Mouse (Mus musculus) hindbrain, embryonic 10.5 days (tissue): ENCODE results near the gene 4930412O13Rik. TPM values are rescaled to one million over a fixed set of nuclear protein-coding genes. Genes with fewer than 3 reads are reported as not detected.

Experiments used
- DNase-seq: peaks from one replicate; pipeline ENCODE4 v3.0.0-alpha.2; 2017; ENCODE audit warnings: low spot score
- H3K27ac ChIP-seq: fragments of 300-500 bp; sonication (generic); 2 replicates; pipeline ENCODE4 v1.5.1; 2016; ENCODE audit warnings: mild to moderate bottlenecking, moderate library complexity
- H3K27me3 ChIP-seq: fragments of 300-500 bp; sonication (generic); 2 replicates; pipeline ENCODE4 v1.6.1; 2016; ENCODE audit warnings: mild to moderate bottlenecking; ENCODE audit not compliant: poor library complexity, insufficient read depth, severe bottlenecking
- H3K36me3 ChIP-seq: fragments of 300-500 bp; sonication (generic); 2 replicates; pipeline ENCODE4 v1.6.1; 2016; ENCODE audit warnings: mild to moderate bottlenecking, moderate library complexity
- H3K4me1 ChIP-seq: fragments of 300-500 bp; sonication (generic); replicated peaks from 2 replicates; pipeline ENCODE4 v1.6.1; 2016; ENCODE audit warnings: mild to moderate bottlenecking
- H3K4me3 ChIP-seq: fragments of 300-500 bp; sonication (generic); 2 replicates; pipeline ENCODE4 v1.5.1; 2016; ENCODE audit warnings: mild to moderate bottlenecking, moderate library complexity
- H3K9me3 ChIP-seq: fragments of 300-500 bp; sonication (generic); 2 replicates; pipeline ENCODE4 v1.6.1; 2016; ENCODE audit warnings: mild to moderate bottlenecking, moderate library complexity
- WGBS: fragments of 180-500 bp; shearing (Covaris S2); methylation state at CpG from one replicate; pipeline ENCODE4 v1.1.7; 2016; 5-methylcytosine and 5-hydroxymethylcytosine counted together
- polyA plus RNA-seq: library from polyadenylated mRNA; unstranded; fragments of >200 nt; fragmentation: Nextera tagmentation; extraction: Ambion mirVana; gene quantifications from 2 replicates; pipeline ENCODE4 v1.2.1, GENCODE M21; 2016

4930412O13Rik gene
- polyA plus RNA-seq: 0.75 and 1.0 TPM in 2 replicates

- Histone ChIP-seq H3K4me1 (peaks cover 66% of the 10 kb centered on the region), H3K27ac (peak within 1 kb of the TSS; percentile 79), H3K27me3 (peaks cover 93% of the 10 kb centered on the region), H3K36me3 (no peaks in the 10 kb centered on the region), H3K4me3 (peak within 1 kb of the TSS; percentile 61), H3K9me3 (no peaks in the 10 kb centered on the region)
- DNase-seq: peak; percentile 71
- 0% methylated on average over 34 of the region's 35 CpGs for WGBS
Measured at GRCm38 (mm10) chr2:9881051-9881591, at the start of gene 4930412O13Rik. 4930412O13Rik (plus strand) TSS chr2:9881252.

- Histone ChIP-seq H3K27ac (no peak overlapping the region), H3K9me3 (no peaks in the 10 kb centered on the region), H3K36me3 (no peaks in the 10 kb centered on the region), H3K4me1 (no peaks in the 10 kb centered on the region), H3K27me3 (no peaks in the 10 kb centered on the region), H3K4me3 (no peak overlapping the region)
- no peak for DNase-seq
- WGBS: 86% methylated on average over 7 of the region's 7 CpGs
Measured at GRCm38 (mm10) chr2:9833712-9834111, 47.3 kb upstream of the 4930412O13Rik start.

- no peaks in the 10 kb centered on the region for H3K36me3 ChIP-seq
- H3K27me3 ChIP-seq: no peaks in the 10 kb centered on the region
- no peak for DNase-seq
- no peak overlapping the region for H3K27ac ChIP-seq
- H3K4me3 ChIP-seq: no peak overlapping the region
- H3K4me1 ChIP-seq: no peaks in the 10 kb centered on the region
- 82% methylated on average over 7 of the region's 7 CpGs for WGBS
- H3K9me3 ChIP-seq: 0 out of 2 replicates have a peak, but pooled peaks cover 5% of the 10 kb centered on the region
Measured at GRCm38 (mm10) chr2:9835195-9835594, 45.9 kb upstream of the 4930412O13Rik start.

GRCm38 (mm10) chr2:9852851-9853576, 28.0 kb upstream of the 4930412O13Rik start:
- no peak for DNase-seq
- H3K36me3 ChIP-seq: no peaks in the 10 kb centered on the region
- no peaks in the 10 kb centered on the region for H3K9me3 ChIP-seq
- no peaks in the 10 kb centered on the region for H3K27me3 ChIP-seq
- no peak overlapping the region for H3K27ac ChIP-seq
- H3K4me3 ChIP-seq: no peak overlapping the region
- WGBS: 52% methylated on average over 13 of the region's 13 CpGs
- peaks cover 10% of the 10 kb centered on the region; the same call in 1 of the 2 replicates for H3K4me1 ChIP-seq

GRCm38 (mm10) chr2:9855861-9856260, 25.2 kb upstream of the 4930412O13Rik start:
- H3K4me1 ChIP-seq: peaks cover 10% of the 10 kb centered on the region; the same call in 1 of the 2 replicates
- H3K36me3 ChIP-seq: no peaks in the 10 kb centered on the region
- DNase-seq: no peak
- no peaks in the 10 kb centered on the region for H3K27me3 ChIP-seq
- H3K9me3 ChIP-seq: no peaks in the 10 kb centered on the region
- H3K4me3 ChIP-seq: no peak overlapping the region
- no peak overlapping the region for H3K27ac ChIP-seq
- WGBS: 29% methylated on average over 3 of the region's 4 CpGs

GRCm38 (mm10) chr2:9860698-9861097, 20.4 kb upstream of the 4930412O13Rik start:
- Histone ChIP-seq H3K36me3 (no peaks in the 10 kb centered on the region), H3K9me3 (no peaks in the 10 kb centered on the region), H3K4me3 (no peak overlapping the region), H3K27me3 (no peaks in the 10 kb centered on the region), H3K4me1 (no peaks in the 10 kb centered on the region), H3K27ac (no peak overlapping the region)
- no peak for DNase-seq
- 85% methylated on average over 5 of the region's 5 CpGs for WGBS

GRCm38 (mm10) chr2:9867092-9867825, 13.8 kb upstream of the 4930412O13Rik start:
- Histone ChIP-seq H3K27me3 (peaks cover 36% of the 10 kb centered on the region), H3K9me3 (no peaks in the 10 kb centered on the region), H3K36me3 (no peaks in the 10 kb centered on the region), H3K27ac (no peak overlapping the region), H3K4me1 (peaks cover 15% of the 10 kb centered on the region), H3K4me3 (no peak overlapping the region)
- WGBS: 76% methylated on average over 12 of the region's 12 CpGs
- DNase-seq: no peak

GRCm38 (mm10) chr2:9871141-9871716, 9.8 kb upstream of the 4930412O13Rik start:
- Histone ChIP-seq H3K27ac (no peak overlapping the region), H3K4me3 (no peak overlapping the region), H3K27me3 (peaks cover 76% of the 10 kb centered on the region), H3K9me3 (no peaks in the 10 kb centered on the region), H3K4me1 (peaks cover 30% of the 10 kb centered on the region), H3K36me3 (no peaks in the 10 kb centered on the region)
- WGBS: 20% methylated on average over 4 of the region's 4 CpGs
- no peak for DNase-seq

- peaks cover 31% of the 10 kb centered on the region for H3K4me1 ChIP-seq
- H3K4me3 ChIP-seq: no peak overlapping the region
- 11% methylated on average over 6 of the region's 6 CpGs for WGBS
- no peaks in the 10 kb centered on the region for H3K9me3 ChIP-seq
- no peak for DNase-seq
- H3K27ac ChIP-seq: no peak overlapping the region
- peaks cover 82% of the 10 kb centered on the region for H3K27me3 ChIP-seq
- no peaks in the 10 kb centered on the region for H3K36me3 ChIP-seq
Measured at GRCm38 (mm10) chr2:9871798-9872197, 9.3 kb upstream of the 4930412O13Rik start.

- Histone ChIP-seq H3K4me1 (peaks cover 39% of the 10 kb centered on the region), H3K27me3 (peaks cover 91% of the 10 kb centered on the region), H3K4me3 (peak overlapping the region; percentile 32), H3K27ac (0 out of 2 replicates have a peak overlapping the region, but pooled peaks have one; percentile 3), H3K9me3 (no peaks in the 10 kb centered on the region), H3K36me3 (no peaks in the 10 kb centered on the region)
- 2% methylated on average over 12 of the region's 12 CpGs for WGBS
- peak; percentile 35 for DNase-seq
Measured at GRCm38 (mm10) chr2:9872682-9873081, 8.4 kb upstream of the 4930412O13Rik start.

GRCm38 (mm10) chr2:9873757-9874156, 7.3 kb upstream of the 4930412O13Rik start:
- Histone ChIP-seq H3K4me1 (peaks cover 48% of the 10 kb centered on the region), H3K36me3 (no peaks in the 10 kb centered on the region), H3K4me3 (peak overlapping the region; percentile 61; the same call in 1 of the 2 replicates), H3K27me3 (peaks cover 99% of the 10 kb centered on the region), H3K9me3 (no peaks in the 10 kb centered on the region), H3K27ac (no peak overlapping the region)
- WGBS: 6% methylated on average over 2 of the region's 2 CpGs
- DNase-seq: no peak

GRCm38 (mm10) chr2:9874467-9875219, 6.4 kb upstream of the 4930412O13Rik start:
- 2% methylated on average over 39 of the region's 39 CpGs for WGBS
- H3K4me1 ChIP-seq: peaks cover 53% of the 10 kb centered on the region
- DNase-seq: peak; percentile 39
- H3K36me3 ChIP-seq: no peaks in the 10 kb centered on the region
- peaks cover 93% of the 10 kb centered on the region for H3K27me3 ChIP-seq
- no peak overlapping the region; the same call in 1 of the 2 replicates for H3K27ac ChIP-seq
- no peaks in the 10 kb centered on the region for H3K9me3 ChIP-seq
- peak overlapping the region; percentile 61 for H3K4me3 ChIP-seq
